Mouse (Mus musculus): Measurements from ENCODE around the gene Psg17. TPM values are rescaled to one million over a fixed set of nuclear protein-coding genes. Genes with fewer than 3 reads are reported as not detected.

Gene Psg17
- not detected for polyA plus RNA-seq (2014; fragmentation: Illumina TruSeq; extraction: RNeasy Lipid Tissue Mini Kit (QIAGEN cat#74804); ENCODE audit: low read depth, low replicate concordance)

DNA sequence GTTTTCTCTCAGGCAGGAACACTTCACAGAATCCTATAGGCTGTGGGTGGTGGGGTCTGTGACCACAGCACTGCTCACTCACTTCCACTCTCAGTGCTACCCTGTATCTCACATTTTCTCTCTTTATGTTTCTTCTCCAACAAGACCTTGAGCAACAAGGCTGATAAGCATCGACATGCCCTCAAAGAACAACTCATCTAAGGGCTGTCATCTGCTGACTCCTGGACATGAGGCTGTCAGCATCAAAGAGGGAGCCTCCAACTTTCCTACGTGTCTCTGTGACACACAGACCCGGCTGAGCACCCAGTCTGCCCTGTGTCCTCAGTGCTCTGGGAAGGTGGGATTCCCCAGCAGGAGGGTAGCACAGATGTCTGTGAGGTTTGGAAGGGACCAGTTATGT lies at the start of gene Psg17:
Gene Psg17, minus strand, starts transcription at position 101 of the 400 bp plus-strand sequence.

DNA sequence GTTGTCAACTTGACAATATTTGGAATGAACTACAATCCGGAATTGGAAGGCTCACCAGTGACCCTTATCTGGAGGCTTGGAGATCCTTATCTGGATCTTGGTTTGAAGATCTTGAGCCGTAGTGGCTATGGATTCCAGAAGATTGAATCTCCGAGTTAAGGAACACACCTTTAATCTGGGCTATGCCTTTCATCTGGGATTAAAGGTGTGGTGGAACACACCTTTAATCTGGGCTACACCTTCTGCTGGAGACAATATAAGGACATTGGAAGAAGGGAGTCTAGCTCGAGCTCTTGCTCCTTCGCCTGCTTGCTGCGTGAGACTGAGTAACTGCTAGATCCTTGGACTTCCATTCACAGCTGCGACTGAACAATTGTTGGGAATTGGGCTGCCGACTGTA lies 49.6 kb upstream of the Psg17 start, which contains the start of gene Pglyrp1:
Gene Pglyrp1, plus strand, starts transcription at position 301 of the 400 bp plus-strand sequence.

DNA sequence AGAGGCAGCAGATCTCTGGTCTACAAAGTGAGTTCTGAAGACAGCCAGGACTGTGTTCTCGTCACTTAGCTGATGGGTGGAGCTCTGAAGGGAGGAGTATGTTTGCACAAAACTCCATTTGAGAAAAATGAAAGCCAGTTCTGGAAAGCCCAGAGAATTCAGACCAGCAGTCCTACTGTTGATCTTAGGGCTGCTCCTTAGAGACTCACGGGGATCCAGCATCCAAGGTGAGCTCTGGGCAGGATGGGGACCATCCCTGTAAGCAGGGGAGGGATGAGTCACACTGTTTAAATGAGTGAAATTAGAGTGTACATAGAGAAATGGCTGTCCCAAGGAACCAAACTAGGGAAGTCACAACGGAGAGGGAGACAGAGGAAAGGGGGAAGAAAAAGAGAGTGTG lies 18.5 kb upstream of the Psg17 start, which contains the start of gene Mill2:
Gene Mill2, plus strand, starts transcription at position 102 of the 400 bp plus-strand sequence.

DNA sequence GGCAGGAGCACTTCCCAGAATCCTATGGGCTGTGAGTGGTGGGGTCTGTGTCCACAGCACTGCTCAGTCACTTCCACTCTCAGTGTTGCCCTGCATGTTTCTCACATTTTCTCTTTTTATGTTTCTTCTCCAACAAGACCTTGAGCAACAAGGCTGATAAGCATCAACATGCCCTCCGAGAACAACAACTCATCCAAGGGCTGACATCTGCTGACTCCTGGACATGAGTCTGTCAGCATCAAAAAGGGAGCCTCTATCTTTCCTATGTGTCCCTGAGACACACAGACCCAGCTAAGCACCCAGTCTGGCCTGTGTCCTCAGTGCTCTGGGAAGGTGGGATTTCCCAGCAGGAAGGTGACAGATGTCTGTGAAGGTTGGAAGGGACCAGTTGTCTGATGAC lies 23.0 kb downstream of the Psg17 start, which contains the start of gene Psg19:
Gene Psg19, minus strand, starts transcription at position 101 of the 400 bp plus-strand sequence.

Other genes starting within 250 kb of the Psg17 start
- not detected for gene Psg23, start 205.1 kb downstream of the Psg17 start, polyA plus RNA-seq (2014; fragmentation: Illumina TruSeq; extraction: RNeasy Lipid Tissue Mini Kit (QIAGEN cat#74804); ENCODE audit: low read depth, low replicate concordance)
- not detected for gene Psg21, start 164.9 kb downstream of the Psg17 start, polyA plus RNA-seq (2014; fragmentation: Illumina TruSeq; extraction: RNeasy Lipid Tissue Mini Kit (QIAGEN cat#74804); ENCODE audit: low read depth, low replicate concordance)
- not detected for gene Psg20, start 135.4 kb downstream of the Psg17 start, polyA plus RNA-seq (2014; fragmentation: Illumina TruSeq; extraction: RNeasy Lipid Tissue Mini Kit (QIAGEN cat#74804); ENCODE audit: low read depth, low replicate concordance)
- gene Psg22, start 103.5 kb downstream of the Psg17 start, polyA plus RNA-seq (2014; fragmentation: Illumina TruSeq; extraction: RNeasy Lipid Tissue Mini Kit (QIAGEN cat#74804); ENCODE audit: low read depth, low replicate concordance): not detected
- gene Psg19, start 23.1 kb downstream of the Psg17 start, polyA plus RNA-seq (2014; fragmentation: Illumina TruSeq; extraction: RNeasy Lipid Tissue Mini Kit (QIAGEN cat#74804); ENCODE audit: low read depth, low replicate concordance): not detected
- gene Mill2, start 18.4 kb upstream of the Psg17 start, polyA plus RNA-seq (2014; fragmentation: Illumina TruSeq; extraction: RNeasy Lipid Tissue Mini Kit (QIAGEN cat#74804); ENCODE audit: low read depth, low replicate concordance): 8.8 TPM
- gene Pglyrp1, start 49.7 kb upstream of the Psg17 start, polyA plus RNA-seq (2014; fragmentation: Illumina TruSeq; extraction: RNeasy Lipid Tissue Mini Kit (QIAGEN cat#74804); ENCODE audit: low read depth, low replicate concordance): not detected
- gene Ccdc61, start 88.8 kb upstream of the Psg17 start, polyA plus RNA-seq (2014; fragmentation: Illumina TruSeq; extraction: RNeasy Lipid Tissue Mini Kit (QIAGEN cat#74804); ENCODE audit: low read depth, low replicate concordance): 16.2 TPM
- 2.2 TPM for gene Nova2, start 104.3 kb upstream of the Psg17 start, polyA plus RNA-seq (2014; fragmentation: Illumina TruSeq; extraction: RNeasy Lipid Tissue Mini Kit (QIAGEN cat#74804); ENCODE audit: low read depth, low replicate concordance)
- not detected for gene Nanos2, start 165.8 kb upstream of the Psg17 start, polyA plus RNA-seq (2014; fragmentation: Illumina TruSeq; extraction: RNeasy Lipid Tissue Mini Kit (QIAGEN cat#74804); ENCODE audit: low read depth, low replicate concordance)
- 3.9 TPM for gene Mypop, start 169.6 kb upstream of the Psg17 start, polyA plus RNA-seq (2014; fragmentation: Illumina TruSeq; extraction: RNeasy Lipid Tissue Mini Kit (QIAGEN cat#74804); ENCODE audit: low read depth, low replicate concordance)
- 15.7 TPM for gene Irf2bp1, start 182.4 kb upstream of the Psg17 start, polyA plus RNA-seq (2014; fragmentation: Illumina TruSeq; extraction: RNeasy Lipid Tissue Mini Kit (QIAGEN cat#74804); ENCODE audit: low read depth, low replicate concordance)
- gene Foxa3, start 201.9 kb upstream of the Psg17 start, polyA plus RNA-seq (2014; fragmentation: Illumina TruSeq; extraction: RNeasy Lipid Tissue Mini Kit (QIAGEN cat#74804); ENCODE audit: low read depth, low replicate concordance): not detected
- gene Sympk, start 202.8 kb upstream of the Psg17 start, polyA plus RNA-seq (2014; fragmentation: Illumina TruSeq; extraction: RNeasy Lipid Tissue Mini Kit (QIAGEN cat#74804); ENCODE audit: low read depth, low replicate concordance): 84.9 TPM
- not detected for gene Rsph6a, start 233.1 kb upstream of the Psg17 start, polyA plus RNA-seq (2014; fragmentation: Illumina TruSeq; extraction: RNeasy Lipid Tissue Mini Kit (QIAGEN cat#74804); ENCODE audit: low read depth, low replicate concordance)

Data from heart, adult 10 weeks (tissue).